Mouse (Mus musculus): ENCODE results near the gene Cd244a. TPM values are rescaled to one million over a fixed set of nuclear protein-coding genes. Genes with fewer than 3 reads are reported as not detected.

Cd244a gene
- polyA plus RNA-seq (2012; rRNA removed): 0.04 TPM in 1 of 2 replicates, not detected in the other

- no peak for DNase-seq (ENCODE audit: extremely low spot score in 1 of 2, low spot score in 1 of 2)
Measured at GRCm38 (mm10) chr1:171558898-171559297, at the start of gene Cd244a. TSS of gene Cd244a (plus strand) at chr1:171559193.

- no peak for DNase-seq (ENCODE audit: extremely low spot score in 1 of 2, low spot score in 1 of 2)
Measured at GRCm38 (mm10) chr1:171513234-171513633, 45.8 kb upstream of the Cd244a start.

- no peak for DNase-seq (ENCODE audit: extremely low spot score in 1 of 2, low spot score in 1 of 2)
Measured at GRCm38 (mm10) chr1:171513760-171514159, 45.2 kb upstream of the Cd244a start.

- DNase-seq (ENCODE audit: extremely low spot score in 1 of 2, low spot score in 1 of 2): no peak
Measured at GRCm38 (mm10) chr1:171515039-171515438, 44.0 kb upstream of the Cd244a start.

GRCm38 (mm10) chr1:171515557-171515956, 43.4 kb upstream of the Cd244a start:
- no peak for DNase-seq (ENCODE audit: extremely low spot score in 1 of 2, low spot score in 1 of 2)

- no peak for DNase-seq (ENCODE audit: extremely low spot score in 1 of 2, low spot score in 1 of 2)
Measured at GRCm38 (mm10) chr1:171531367-171531766, 27.6 kb upstream of the Cd244a start.

GRCm38 (mm10) chr1:171532830-171533229, 26.2 kb upstream of the Cd244a start:
- DNase-seq (ENCODE audit: extremely low spot score in 1 of 2, low spot score in 1 of 2): no peak

GRCm38 (mm10) chr1:171534557-171534956, 24.4 kb upstream of the Cd244a start:
- no peak for DNase-seq (ENCODE audit: extremely low spot score in 1 of 2, low spot score in 1 of 2)

- no peak for DNase-seq (ENCODE audit: extremely low spot score in 1 of 2, low spot score in 1 of 2)
Measured at GRCm38 (mm10) chr1:171535194-171535593, 23.8 kb upstream of the Cd244a start, which contains the start of gene Itln1. TSS of gene Itln1 (minus strand) at chr1:171535294.

- DNase-seq (ENCODE audit: extremely low spot score in 1 of 2, low spot score in 1 of 2): no peak
Measured at GRCm38 (mm10) chr1:171540694-171541093, 18.3 kb upstream of the Cd244a start.

- DNase-seq (ENCODE audit: extremely low spot score in 1 of 2, low spot score in 1 of 2): no peak
Measured at GRCm38 (mm10) chr1:171551326-171551725, 7.7 kb upstream of the Cd244a start.

- no peak for DNase-seq (ENCODE audit: extremely low spot score in 1 of 2, low spot score in 1 of 2)
Measured at GRCm38 (mm10) chr1:171552230-171552629, 6.8 kb upstream of the Cd244a start.

GRCm38 (mm10) chr1:171553359-171554341, 5.3 kb upstream of the Cd244a start:
- no peak for DNase-seq (ENCODE audit: extremely low spot score in 1 of 2, low spot score in 1 of 2)

- no peak for DNase-seq (ENCODE audit: extremely low spot score in 1 of 2, low spot score in 1 of 2)
Measured at GRCm38 (mm10) chr1:171556366-171556765, 2.6 kb upstream of the Cd244a start.

- no peak for DNase-seq (ENCODE audit: extremely low spot score in 1 of 2, low spot score in 1 of 2)
Measured at GRCm38 (mm10) chr1:171558407-171558806, 586 bp upstream of the Cd244a start.

GRCm38 (mm10) chr1:171560262-171560661, 1.3 kb downstream of the Cd244a start:
- DNase-seq (ENCODE audit: extremely low spot score in 1 of 2, low spot score in 1 of 2): no peak

- no peak for DNase-seq (ENCODE audit: extremely low spot score in 1 of 2, low spot score in 1 of 2)
Measured at GRCm38 (mm10) chr1:171561200-171561599, 2.2 kb downstream of the Cd244a start.

GRCm38 (mm10) chr1:171561639-171562225, 2.7 kb downstream of the Cd244a start:
- no peak for DNase-seq (ENCODE audit: extremely low spot score in 1 of 2, low spot score in 1 of 2)

GRCm38 (mm10) chr1:171563042-171563441, 4.0 kb downstream of the Cd244a start:
- no peak for DNase-seq (ENCODE audit: extremely low spot score in 1 of 2, low spot score in 1 of 2)

- DNase-seq (ENCODE audit: extremely low spot score in 1 of 2, low spot score in 1 of 2): peak in 1 of 2 experiments; percentile 2
Measured at GRCm38 (mm10) chr1:171564247-171564646, 5.3 kb downstream of the Cd244a start.

GRCm38 (mm10) chr1:171565888-171566287, 6.9 kb downstream of the Cd244a start:
- no peak for DNase-seq (ENCODE audit: extremely low spot score in 1 of 2, low spot score in 1 of 2)

GRCm38 (mm10) chr1:171566777-171567176, 7.8 kb downstream of the Cd244a start:
- DNase-seq (ENCODE audit: extremely low spot score in 1 of 2, low spot score in 1 of 2): peak in 1 of 2 experiments; percentile 65

Data from frontal cortex, adult 2 months (tissue).